Mouse (Mus musculus) lung, adult 18-20 months (tissue): ENCODE measurements around the gene Osbpl7.
A peak's percentile ranks its signal among the peaks of the same experiment; 100 is the strongest.

Source experiments
- DNase-seq, 2 experiments: peaks; one replicate each; pipeline ENCODE4 v3.0.0; 2022; ENCODE audit warnings: mixed read lengths in 2 of 2

Osbpl7 gene

GRCm38 (mm10) chr11:97040301-97041021 is 10.0 kb upstream of the Osbpl7 start:
- no peak for DNase-seq

GRCm38 (mm10) chr11:97041022-97041899 is 9.2 kb upstream of the Osbpl7 start, which contains the start of the genes Lrrc46 and Mrpl10:
TSS of gene Lrrc46 (minus strand) at chr11:97041407.
TSS of gene Mrpl10 (plus strand) at chr11:97041560.
- peak; percentile 83 to 88 for DNase-seq

DNA sequence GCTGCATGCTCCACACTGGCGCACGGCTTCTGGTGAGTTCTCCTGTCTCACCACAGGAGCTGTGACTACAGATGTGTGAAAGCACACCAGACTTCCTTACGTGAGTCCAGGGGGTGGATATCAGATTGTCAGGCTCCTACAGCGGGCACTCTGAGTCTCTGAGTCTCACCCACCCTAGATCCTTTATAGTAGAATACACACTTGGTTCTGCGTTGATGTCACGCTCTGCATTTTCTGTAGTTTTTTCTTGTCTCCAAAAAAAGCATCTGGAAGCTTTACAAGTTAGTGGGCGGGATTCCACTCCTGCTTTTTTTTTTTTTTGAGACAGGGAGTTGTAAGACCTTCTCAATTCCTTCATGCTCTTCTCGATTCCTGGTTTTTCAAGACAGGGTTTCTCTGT is 5.5 kb upstream of the Osbpl7 start:
- no peak for DNase-seq

DNA sequence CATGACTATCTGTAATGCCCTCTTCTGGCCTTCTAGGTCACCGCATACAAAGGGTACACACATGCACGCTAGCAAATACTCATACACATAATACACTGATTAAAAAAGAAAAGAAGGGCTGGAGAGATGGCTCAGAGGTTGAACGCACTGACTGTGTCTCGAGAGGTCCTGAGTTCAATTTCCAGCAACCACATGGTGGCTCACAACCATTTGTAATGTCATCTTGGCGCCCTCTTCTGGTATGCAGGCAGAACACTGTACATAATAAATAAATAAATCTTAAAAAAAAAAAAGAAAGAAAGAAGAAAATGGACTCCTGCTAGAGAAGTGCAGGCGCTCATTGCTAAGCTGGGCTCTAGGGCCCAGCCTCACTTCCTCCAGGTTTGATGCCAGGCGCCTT is 4.6 kb upstream of the Osbpl7 start:
- no peak for DNase-seq

GRCm38 (mm10) chr11:97048090-97048650 is 2.3 kb upstream of the Osbpl7 start:
- DNase-seq, result peak in 1 of 2 experiments; percentile 27

DNA sequence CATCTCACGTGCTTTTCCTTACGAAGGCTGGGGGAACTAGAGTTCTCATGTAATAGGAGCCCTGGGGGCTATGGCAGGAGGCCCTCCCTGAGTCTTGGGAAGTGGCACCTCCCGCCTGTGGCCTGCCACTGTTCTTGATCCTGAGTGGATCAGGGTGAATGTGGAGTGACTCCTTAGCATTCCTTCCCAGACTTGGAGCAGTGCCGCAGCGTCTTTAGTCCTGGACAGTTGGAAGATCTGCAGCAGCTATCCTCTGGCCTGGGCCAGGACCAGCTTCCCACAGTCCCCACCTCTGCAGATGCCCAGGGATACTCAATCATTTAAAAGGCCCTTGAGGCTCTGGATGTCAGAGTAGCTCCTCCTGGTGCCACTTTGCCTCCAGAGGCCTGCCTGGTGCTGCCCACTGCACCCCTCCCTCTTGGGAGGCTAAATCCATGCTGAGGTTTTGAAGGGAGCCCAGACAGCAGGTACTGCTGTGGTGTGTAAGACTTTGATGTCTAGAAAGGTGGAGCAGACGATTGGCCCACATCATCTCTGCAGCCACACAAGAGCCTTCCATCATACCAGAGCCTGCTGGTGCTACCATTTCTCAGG is 839 bp upstream of the Osbpl7 start:
- peak in 1 of 2 experiments; percentile 19 for DNase-seq

DNA sequence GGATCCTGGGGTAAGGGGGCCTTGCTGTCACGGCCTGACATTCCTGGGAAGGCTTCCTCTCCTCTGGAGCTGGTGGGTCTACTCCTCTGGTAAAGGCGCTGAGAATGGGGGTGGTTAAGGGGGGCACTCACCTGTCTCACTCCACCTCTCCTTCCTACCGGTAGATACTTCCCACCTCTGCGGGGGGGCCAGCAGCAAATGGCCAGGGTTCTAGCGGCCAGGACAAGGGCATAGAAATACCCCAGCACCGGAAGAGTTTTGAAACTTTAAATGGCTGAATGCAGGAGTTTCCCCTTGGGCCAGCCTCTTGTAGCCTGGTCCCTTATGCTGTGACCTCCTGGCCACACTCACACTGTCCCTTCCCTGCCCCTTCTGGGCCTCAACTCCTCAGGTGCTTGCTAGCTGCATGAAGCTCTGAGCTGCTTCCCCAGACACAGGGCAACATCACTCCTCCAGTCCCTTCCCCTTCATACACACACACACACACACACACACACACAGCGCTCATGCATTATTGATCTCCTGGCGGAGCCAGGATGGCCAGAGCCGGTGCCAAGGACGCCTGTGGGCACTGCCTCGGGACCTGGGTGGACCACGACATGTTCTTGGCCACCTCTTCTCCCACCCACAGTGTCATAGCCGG is 637 bp downstream of the Osbpl7 start:
- no peak for DNase-seq

DNA sequence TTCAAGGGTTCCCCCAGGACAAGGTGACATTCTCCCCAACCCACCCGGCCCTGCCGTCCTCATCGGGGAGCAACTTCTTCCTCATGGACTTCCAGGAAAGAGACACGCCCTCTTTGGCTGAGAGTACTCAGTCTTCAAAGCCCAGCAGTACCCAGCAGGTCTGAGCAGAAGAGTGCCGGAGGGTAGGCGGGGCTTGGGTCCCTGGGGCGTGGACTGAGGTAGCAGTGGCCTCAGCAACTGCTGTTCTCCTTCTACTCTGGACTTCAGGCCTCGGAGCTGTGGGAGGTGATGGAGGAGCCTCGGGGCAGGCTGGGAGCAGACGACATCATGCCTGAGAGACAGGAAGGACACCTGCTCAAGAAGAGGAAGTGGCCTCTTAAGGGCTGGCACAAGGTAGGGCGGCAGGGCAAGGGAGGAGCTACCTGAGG is 1.8 kb downstream of the Osbpl7 start:
- DNase-seq, result peak; percentile 82 to 87

DNA sequence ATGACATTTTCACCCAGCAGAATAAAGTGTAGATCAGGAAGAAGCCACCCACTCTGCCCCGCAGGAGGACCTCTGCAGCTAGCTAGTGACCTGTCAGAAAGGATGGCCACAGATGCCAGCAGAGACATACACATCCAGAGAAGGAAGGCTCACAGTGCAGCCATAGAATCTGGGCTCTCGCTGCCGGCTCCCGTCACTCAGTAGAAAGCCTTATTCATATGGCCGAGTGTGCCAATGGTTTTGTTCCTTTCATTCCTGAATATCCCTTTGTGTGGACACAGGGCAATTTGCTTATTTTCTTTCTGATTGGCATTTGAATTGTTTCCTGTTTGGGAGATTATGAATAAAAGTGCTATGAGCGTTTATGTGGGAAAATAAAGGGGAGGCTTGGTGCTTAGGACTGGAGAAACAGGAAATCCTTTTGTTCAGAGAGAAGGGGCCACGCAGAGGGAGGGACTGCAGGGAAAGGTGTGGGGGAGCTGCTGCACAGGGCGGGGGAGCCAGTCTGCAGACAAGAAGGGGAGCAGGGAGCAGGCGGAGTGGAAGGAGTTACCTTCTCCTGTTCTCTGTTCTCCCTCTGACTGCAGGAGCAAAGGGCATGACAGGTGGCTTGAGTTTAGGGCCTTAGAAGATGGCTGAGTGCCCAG is 13.0 kb downstream of the Osbpl7 start:
- DNase-seq, result no peak

DNA sequence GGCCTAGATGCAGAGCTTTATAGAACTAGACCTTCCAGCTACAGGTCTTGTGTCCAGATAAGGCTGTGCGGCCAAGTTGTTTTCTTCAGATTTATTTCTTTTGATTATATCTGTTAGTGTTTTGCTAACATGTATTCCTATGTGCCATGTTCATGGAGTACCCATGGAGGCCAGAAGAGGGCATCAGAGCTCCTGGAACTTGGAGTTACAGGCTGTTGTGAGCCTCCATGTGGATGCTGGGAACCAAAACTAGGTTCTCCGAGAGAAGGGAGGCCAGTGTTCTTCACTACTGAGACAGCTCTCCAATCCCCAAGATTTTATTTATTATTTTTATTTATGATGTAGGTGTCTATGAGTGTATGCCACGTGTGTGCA is 13.5 kb downstream of the Osbpl7 start:
- DNase-seq, result no peak

GRCm38 (mm10) chr11:97065538-97066295 is 15.3 kb downstream of the Osbpl7 start:
- peak in 1 of 2 experiments; percentile 18 for DNase-seq

DNA sequence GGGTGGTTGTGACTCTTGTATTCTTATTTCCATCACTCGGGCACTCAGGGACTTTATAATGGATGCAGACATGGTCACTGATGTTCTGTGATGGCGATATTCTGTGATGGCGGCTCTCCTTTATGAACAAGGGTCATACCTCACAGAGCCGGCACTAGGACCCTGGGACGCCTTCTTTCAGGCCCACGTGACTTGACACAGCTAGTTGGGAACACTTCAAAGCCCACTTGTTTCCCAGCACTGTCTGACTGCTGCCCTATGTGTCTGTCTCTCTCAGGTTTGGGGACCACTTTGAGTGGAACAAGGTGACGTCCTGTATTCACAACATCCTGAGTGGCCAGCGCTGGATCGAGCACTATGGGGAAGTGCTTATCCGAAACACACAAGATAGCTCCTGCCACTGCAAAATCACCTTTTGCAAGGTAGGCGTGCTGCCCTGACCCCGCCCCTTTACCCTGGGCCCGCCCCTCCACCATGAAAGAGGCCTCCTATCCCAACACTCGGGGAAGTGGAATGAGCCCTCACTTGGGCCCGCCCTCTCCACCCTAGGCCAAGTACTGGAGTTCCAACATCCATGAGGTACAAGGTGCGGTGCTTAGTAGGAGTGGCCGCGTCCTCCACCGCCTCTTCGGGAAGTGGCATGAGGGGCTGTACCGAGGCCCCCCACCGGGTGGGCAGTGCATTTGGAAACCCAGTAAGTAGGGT is 16.4 kb downstream of the Osbpl7 start:
- DNase-seq, result peak in 1 of 2 experiments; percentile 31

DNA sequence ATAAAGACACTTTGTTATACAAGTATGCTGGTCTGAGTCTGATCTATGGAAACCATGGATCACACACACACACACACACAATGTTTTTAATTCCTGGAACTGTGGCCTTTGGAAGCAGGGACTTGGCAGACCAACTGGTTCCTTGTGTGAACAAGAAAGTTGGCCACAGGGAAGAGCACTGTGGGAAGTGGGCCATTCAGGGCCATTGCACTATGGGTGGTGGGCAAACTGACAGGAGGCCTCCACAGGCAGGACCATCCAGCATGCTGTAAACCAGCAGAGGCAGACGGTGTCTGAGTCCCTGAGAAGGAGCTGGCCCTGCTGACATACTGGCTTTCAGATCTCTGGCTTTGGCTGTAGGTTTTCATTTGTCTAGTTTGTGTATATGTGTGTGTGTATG is 18.9 kb downstream of the Osbpl7 start:
- DNase-seq, result no peak

GRCm38 (mm10) chr11:97069770-97070169 is 19.3 kb downstream of the Osbpl7 start:
- no peak for DNase-seq

DNA sequence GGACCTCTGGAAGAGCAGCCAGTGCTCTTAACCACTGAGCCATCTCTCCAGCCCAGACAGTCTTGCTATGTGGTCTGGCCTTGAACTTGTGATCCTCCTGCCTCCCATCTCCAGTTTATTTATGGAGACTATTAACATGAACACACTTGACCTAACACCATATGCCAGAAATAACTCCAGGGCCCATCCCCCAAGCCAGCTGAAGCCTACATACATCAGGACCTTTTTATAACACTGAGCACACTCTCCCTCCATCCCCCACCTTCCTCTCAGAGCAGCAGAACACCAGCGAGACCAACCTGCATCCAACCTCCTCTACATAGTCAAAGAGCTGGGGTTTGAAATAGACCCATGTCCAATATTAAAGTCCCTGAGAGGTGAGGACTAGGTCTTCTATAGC is 20.7 kb downstream of the Osbpl7 start:
- DNase-seq, result no peak

DNA sequence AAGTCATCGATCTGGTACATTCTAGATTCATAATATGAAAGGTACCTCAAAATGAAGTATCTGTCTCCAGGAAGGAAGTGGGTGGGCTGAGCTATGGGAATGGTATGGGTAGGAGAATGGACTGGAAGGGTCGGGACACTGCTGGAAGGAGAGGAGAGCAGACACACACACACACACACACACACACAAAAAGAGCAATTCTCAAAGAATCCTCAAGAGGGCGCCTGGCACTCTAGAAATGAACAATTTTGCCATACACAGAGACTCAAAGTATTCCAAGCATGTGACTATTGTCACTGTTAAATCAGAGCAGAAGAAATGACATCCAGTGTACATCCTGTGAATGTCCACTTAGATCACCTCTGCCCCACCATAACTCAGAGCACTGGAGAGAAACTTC is 22.1 kb downstream of the Osbpl7 start:
- DNase-seq, result peak in 1 of 2 experiments; percentile 17

DNA sequence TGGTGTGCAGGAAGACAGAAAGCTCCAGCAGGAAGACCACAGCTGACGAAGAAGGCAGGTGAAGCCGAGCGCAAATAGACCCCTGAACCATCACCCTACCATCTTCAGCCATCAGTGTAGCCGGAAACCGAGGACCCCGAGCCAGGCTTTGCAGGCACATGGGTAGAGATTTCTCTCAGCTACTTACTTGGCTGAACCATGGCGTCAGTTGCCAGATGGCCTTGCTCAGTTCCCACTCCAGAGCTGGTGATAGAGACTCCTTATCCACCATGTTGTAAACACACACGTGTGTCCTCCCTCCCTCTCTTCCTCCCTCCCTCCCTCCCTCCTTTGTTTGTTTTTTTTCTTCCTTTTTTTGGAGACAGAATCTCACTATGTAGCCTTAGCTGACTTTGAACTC is 23.8 kb downstream of the Osbpl7 start:
- DNase-seq, result no peak

DNA sequence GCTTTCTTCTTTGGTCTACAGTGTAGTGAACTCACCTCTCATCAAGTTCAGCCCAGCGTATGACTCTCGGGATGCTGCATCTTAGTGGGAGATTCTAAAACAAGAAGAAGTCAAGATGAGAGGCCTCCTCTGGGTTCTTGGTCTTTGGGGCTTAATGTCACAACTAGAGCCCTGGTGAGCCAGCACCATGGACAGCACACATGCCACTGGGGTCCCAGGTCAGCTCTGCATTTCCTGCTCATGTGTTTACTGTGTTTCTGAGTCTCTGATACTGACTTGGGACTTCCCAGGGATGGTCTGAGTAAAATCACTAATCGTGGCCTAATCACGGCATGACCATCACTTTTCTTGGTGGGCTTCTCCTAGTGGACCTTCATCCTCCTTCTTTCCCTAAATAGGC is 28.3 kb downstream of the Osbpl7 start:
- no peak for DNase-seq

GRCm38 (mm10) chr11:97080291-97080690 is 29.9 kb downstream of the Osbpl7 start:
- no peak for DNase-seq

GRCm38 (mm10) chr11:97082977-97083376 is 32.5 kb downstream of the Osbpl7 start:
- peak; percentile 53 to 63 for DNase-seq
